Mouse (Mus musculus): ENCODE data around the gene Zbtb3. TPM values are rescaled to one million over a fixed set of nuclear protein-coding genes. Genes with fewer than 3 reads are reported as not detected.

The Zbtb3 gene
- total RNA-seq (2014; rRNA removed) = 7.0 and 7.3 TPM in 2 replicates
- 4.3 and 5.0 TPM in 2 replicates for polyA plus RNA-seq (2015; fragmentation: Nextera tagmentation; extraction: Ambion mirVana)

DNA sequence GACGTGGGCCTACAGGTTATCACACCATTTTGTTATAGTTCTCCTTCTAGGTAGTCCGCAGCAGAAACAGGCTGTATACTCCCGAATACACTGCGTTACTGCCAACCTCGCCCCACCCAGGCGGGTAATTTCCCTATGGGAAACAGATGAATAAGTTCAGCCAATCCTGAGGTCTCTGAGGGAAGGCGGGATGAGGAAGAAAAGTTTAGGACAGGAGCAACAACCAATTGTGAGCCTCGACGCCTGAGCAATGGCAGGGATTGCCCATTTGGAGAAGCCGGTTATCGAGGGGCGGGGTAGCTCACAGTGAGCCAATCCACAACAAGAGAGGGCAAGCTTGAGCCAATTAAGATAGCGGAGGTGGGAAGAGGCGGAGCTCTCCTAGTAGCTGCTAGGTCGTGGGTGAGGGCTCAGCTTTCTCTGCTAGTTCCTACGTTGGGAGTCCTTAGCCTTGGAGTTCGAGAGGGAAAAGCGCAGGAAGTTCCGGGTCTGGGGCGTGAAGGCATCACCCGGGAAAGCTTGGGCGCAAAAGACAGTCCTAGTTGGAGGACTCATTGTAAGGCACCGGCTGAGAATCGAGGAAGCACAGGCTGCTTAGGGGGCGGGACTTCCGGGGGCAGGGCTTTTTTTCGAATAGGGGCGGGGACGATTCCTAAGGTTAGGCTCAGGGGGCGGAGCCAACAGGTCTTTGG, at the start of gene Zbtb3:
Gene Zbtb3, plus strand, starts transcription at position 426 of the 692 bp plus-strand sequence.
- peak within 1 kb of the TSS; percentile 75 for H3K4me2 ChIP-seq (ENCODE audit: low read depth)
- H3K36me3 ChIP-seq (ENCODE audit: insufficient read depth) = peaks cover 2% of the 10 kb centered on the region; the same call in 1 of the 2 replicates
- H3K4me3 ChIP-seq (ENCODE audit: low read depth, low read length) = peak within 1 kb of the TSS; percentile 58
- no peak for TF ChIP-seq CTCF (IDR thresholded peaks at IDR 0.05; ENCODE audit: low read depth)
- ATAC-seq = peak; percentile 97
- WGBS = 2% methylated on average over 30 of the region's 30 CpGs
- H3K4me1 ChIP-seq (ENCODE audit: insufficient read depth) = peaks cover 7% of the 10 kb centered on the region
- no peaks in the 10 kb centered on the region for H3K27me3 ChIP-seq (ENCODE audit: insufficient read depth, low read length)
- H3K27ac ChIP-seq (ENCODE audit: low read depth, low read length) = peak within 1 kb of the TSS; percentile 90
- H3K9ac ChIP-seq = peak within 1 kb of the TSS; percentile 56
- DNase-seq = peak; percentile 97
- H3K9me3 ChIP-seq (ENCODE audit: low read length) = no peaks in the 10 kb centered on the region

DNA sequence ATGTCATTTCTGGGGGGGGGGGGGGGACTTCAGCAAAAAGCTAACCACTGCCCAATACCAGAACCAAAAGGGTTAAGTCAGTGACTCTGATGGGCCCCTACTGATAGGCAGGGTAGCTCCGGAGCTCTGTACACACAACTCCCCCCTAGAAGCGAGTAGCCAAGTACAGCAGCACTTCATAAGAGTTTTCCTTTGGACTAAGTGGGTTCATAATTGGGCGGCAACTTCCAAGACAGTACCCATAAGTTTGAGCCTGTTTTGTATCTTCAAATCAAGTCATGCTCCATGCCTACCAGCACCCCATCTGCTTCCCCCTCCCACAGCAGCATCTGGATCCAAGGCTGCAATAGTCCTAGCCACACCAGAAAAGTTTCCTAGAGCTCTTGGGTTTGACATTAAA, 46.7 kb upstream of the Zbtb3 start:
- no peak for TF ChIP-seq CTCF (IDR thresholded peaks at IDR 0.05; ENCODE audit: low read depth)
- Histone ChIP-seq H3K4me1 (ENCODE audit: insufficient read depth) (peaks cover 16% of the 10 kb centered on the region), H3K27me3 (ENCODE audit: insufficient read depth, low read length) (no peaks in the 10 kb centered on the region), H3K27ac (ENCODE audit: low read depth, low read length) (no peak overlapping the region), H3K9me3 (ENCODE audit: low read length) (no peaks in the 10 kb centered on the region), H3K36me3 (ENCODE audit: insufficient read depth) (peaks cover 30% of the 10 kb centered on the region), H3K4me2 (ENCODE audit: low read depth) (peak overlapping the region; percentile 63; the same call in 1 of the 2 replicates), H3K4me3 (ENCODE audit: low read depth, low read length) (no peak overlapping the region), H3K9ac (no peak overlapping the region)
- ATAC-seq (no peak), DNase-seq (no peak)
- 83% methylated on average over 3 of the region's 3 CpGs for WGBS

DNA sequence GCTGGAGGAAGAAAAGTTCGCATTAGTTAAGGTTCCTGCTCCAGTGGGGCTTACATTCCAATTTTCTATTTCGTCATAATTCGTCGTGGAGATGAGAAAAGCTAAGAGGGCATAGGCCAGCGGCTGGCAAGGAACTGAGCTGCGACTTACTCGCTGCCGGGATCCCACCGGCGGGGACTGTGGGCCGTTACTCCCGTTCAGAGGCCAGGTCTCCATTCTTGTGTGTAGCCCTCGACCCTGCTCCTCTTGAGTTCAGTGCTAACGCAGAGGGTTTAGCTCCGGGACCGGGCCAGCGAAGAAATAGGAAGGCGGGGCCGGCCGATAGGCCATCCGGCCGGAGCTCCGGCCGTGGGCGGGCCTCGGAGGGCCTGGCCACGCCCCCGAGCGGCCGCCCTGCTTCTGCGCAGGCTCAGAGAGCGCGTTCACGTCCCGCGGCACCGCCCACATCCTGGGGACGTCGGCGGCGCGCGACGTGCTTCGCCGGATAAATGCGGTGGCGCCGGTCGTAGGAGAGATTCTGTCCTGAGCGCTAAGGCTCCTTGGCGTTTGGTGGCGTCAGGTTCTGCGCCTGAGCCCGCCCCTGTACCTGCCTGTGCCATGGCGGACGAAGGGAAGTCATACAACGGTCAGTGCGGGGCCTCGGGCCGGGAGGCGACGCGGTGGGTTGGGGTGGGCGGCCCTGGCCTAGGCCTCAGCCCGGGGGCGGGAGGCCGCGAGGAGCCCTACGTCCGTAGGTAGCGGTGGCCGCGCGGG, 45.5 kb upstream of the Zbtb3 start, which contains the start of gene Nxf1:
Gene Nxf1, plus strand, starts transcription at position 439 of the 753 bp plus-strand sequence.
- H3K4me1 ChIP-seq (ENCODE audit: insufficient read depth) = peaks cover 16% of the 10 kb centered on the region
- H3K36me3 ChIP-seq (ENCODE audit: insufficient read depth) = peaks cover 21% of the 10 kb centered on the region
- WGBS = 2% methylated on average over 75 of the region's 75 CpGs
- no peaks in the 10 kb centered on the region for H3K27me3 ChIP-seq (ENCODE audit: insufficient read depth, low read length)
- peak; percentile 26; the same call in 1 of the 2 replicates for TF ChIP-seq CTCF (IDR thresholded peaks at IDR 0.05; ENCODE audit: low read depth)
- DNase-seq (peak; percentile 95), ATAC-seq (peak; percentile 96)
- no peaks in the 10 kb centered on the region for H3K9me3 ChIP-seq (ENCODE audit: low read length)
- H3K9ac ChIP-seq = peak within 1 kb of the TSS; percentile 92
- H3K27ac ChIP-seq (ENCODE audit: low read depth, low read length) = peak within 1 kb of the TSS; percentile 89
- H3K4me2 ChIP-seq (ENCODE audit: low read depth) = peak within 1 kb of the TSS; percentile 63
- peak within 1 kb of the TSS; percentile 93 for H3K4me3 ChIP-seq (ENCODE audit: low read depth, low read length)

DNA sequence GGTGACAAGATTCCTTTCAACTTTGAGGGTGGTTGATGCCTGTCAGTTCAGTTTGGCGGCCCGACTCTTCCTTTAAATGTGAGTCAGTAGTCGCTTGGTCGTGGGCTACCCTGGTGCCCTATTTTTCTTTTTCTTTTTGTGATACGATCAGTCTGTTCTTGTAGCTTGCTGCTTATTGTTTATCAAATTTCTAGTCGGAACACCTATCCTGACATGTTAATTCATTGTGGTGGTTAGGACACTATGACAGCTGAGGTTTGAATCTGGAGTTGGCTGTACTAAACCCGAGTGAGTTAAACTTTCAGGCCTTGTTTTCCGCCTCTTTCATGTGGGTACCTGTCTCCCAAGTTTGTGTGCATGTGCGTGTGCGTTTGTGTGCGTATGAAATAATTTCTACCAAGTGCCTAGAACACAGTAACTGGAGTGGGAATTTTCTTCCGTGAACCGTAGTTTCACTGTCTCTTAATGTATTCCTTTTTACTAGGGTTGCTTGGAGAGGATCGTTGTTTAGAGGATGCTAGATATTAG, 44.8 kb upstream of the Zbtb3 start:
- peaks cover 22% of the 10 kb centered on the region for H3K36me3 ChIP-seq (ENCODE audit: insufficient read depth)
- no peaks in the 10 kb centered on the region for H3K27me3 ChIP-seq (ENCODE audit: insufficient read depth, low read length)
- H3K9me3 ChIP-seq (ENCODE audit: low read length) = no peaks in the 10 kb centered on the region
- H3K4me1 ChIP-seq (ENCODE audit: insufficient read depth) = peaks cover 16% of the 10 kb centered on the region
- H3K4me3 ChIP-seq (ENCODE audit: low read depth, low read length) = peak overlapping the region; percentile 93
- 4% methylated on average over 14 of the region's 14 CpGs for WGBS
- peak overlapping the region; percentile 63 for H3K4me2 ChIP-seq (ENCODE audit: low read depth)
- TF ChIP-seq CTCF (IDR thresholded peaks at IDR 0.05; ENCODE audit: low read depth) = no peak
- H3K9ac ChIP-seq = peak overlapping the region; percentile 92
- no peak for ATAC-seq
- DNase-seq = peak; percentile 21
- H3K27ac ChIP-seq (ENCODE audit: low read depth, low read length) = peak overlapping the region; percentile 89

DNA sequence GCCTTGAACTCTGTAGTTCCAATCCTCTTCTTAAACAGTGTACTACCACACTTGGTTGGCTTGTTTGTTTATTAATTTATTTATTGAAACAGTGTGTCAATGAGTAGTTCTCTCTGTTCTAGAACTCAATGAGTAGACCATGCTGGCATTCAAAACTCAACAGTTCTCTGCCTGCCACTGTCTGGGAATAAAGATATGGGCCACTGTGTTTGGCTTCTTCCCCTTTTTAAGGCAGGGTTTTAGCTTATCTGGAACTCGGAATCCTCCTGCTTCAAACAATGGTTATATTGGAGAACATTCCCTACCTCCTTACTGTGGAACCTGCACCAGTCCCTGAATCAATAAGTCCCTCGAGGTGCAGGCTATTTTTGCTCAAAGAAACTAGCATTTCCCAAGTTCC, 43.5 kb upstream of the Zbtb3 start:
- no peak overlapping the region for H3K9ac ChIP-seq
- H3K36me3 ChIP-seq (ENCODE audit: insufficient read depth) = peaks cover 27% of the 10 kb centered on the region
- peaks cover 16% of the 10 kb centered on the region for H3K4me1 ChIP-seq (ENCODE audit: insufficient read depth)
- 88% methylated on average over 2 of the region's 2 CpGs for WGBS
- no peaks in the 10 kb centered on the region for H3K9me3 ChIP-seq (ENCODE audit: low read length)
- DNase-seq (no peak), ATAC-seq (no peak)
- H3K4me2 ChIP-seq (ENCODE audit: low read depth) = no peak overlapping the region
- no peaks in the 10 kb centered on the region for H3K27me3 ChIP-seq (ENCODE audit: insufficient read depth, low read length)
- no peak overlapping the region for H3K4me3 ChIP-seq (ENCODE audit: low read depth, low read length)
- TF ChIP-seq CTCF (IDR thresholded peaks at IDR 0.05; ENCODE audit: low read depth) = no peak
- no peak overlapping the region for H3K27ac ChIP-seq (ENCODE audit: low read depth, low read length)

DNA sequence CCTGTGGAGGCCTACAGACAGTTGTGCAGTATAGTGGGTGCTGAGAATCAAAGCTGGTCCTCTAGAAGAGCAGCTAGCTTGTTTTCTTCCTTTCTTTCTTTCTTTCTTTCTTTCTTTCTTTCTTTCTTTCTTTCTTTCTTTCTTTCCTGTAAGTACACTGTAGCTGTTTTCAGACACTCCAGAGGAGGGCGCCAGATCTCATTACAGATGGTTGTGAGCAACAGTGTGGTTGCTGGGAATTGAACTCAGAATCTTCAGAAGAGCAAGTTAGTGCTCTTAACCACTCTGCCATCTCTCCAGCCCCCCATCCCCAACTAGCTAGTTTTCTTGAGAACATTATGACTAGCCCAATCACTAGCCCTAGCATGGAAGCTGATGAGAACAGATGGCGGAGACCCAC, 41.6 kb upstream of the Zbtb3 start:
- ATAC-seq (no peak), DNase-seq (no peak)
- Histone ChIP-seq H3K9me3 (ENCODE audit: low read length) (0 out of 2 replicates have a peak, but pooled peaks cover 5% of the 10 kb centered on the region), H3K9ac (no peak overlapping the region), H3K4me3 (ENCODE audit: low read depth, low read length) (no peak overlapping the region), H3K27me3 (ENCODE audit: insufficient read depth, low read length) (no peaks in the 10 kb centered on the region), H3K4me1 (ENCODE audit: insufficient read depth) (peaks cover 15% of the 10 kb centered on the region), H3K4me2 (ENCODE audit: low read depth) (no peak overlapping the region), H3K27ac (ENCODE audit: low read depth, low read length) (no peak overlapping the region), H3K36me3 (ENCODE audit: insufficient read depth) (peaks cover 38% of the 10 kb centered on the region)
- 90% methylated on average over 2 of the region's 2 CpGs for WGBS
- peak; percentile 4; the same call in 1 of the 2 replicates for TF ChIP-seq CTCF (IDR thresholded peaks at IDR 0.05; ENCODE audit: low read depth)
